Mouse (Mus musculus) forebrain, embryonic 14.5 days (tissue): ENCODE data around the gene Klf16. TPM values are rescaled to one million over a fixed set of nuclear protein-coding genes. Genes with fewer than 3 reads are reported as not detected.

Experiments used
- ATAC-seq: fragments of 200-750 bp; cut with Nextera tagmentation; 2 replicates; pipeline ENCODE4 v1.8.0; 2017; ENCODE audit warnings: mild to moderate bottlenecking, moderate library complexity
- DNase-seq: peaks from one replicate; pipeline ENCODE4 v3.0.0-alpha.2; 2015; ENCODE audit warnings: low spot score
- H3K27ac ChIP-seq: fragments of 300-500 bp; sonication (generic); 2 replicates; pipeline ENCODE4 v1.5.1; 2014; ENCODE audit warnings: low read depth, mild to moderate bottlenecking, control low read depth, low read length, moderate library complexity
- H3K27me3 ChIP-seq: fragments of 300-500 bp; sonication (generic); replicated peaks from 2 replicates; pipeline ENCODE4 v1.6.1; 2014; ENCODE audit warnings: low read length, control low read depth, mixed read lengths; ENCODE audit not compliant: control insufficient read depth, insufficient read depth
- H3K36me3 ChIP-seq: fragments of 300-500 bp; sonication (generic); 2 replicates; pipeline ENCODE4 v1.6.1; 2014; ENCODE audit warnings: low read length, control low read depth; ENCODE audit not compliant: control insufficient read depth, insufficient read depth
- H3K4me1 ChIP-seq: fragments of 300-500 bp; sonication (generic); 2 replicates; pipeline ENCODE4 v1.6.1; 2014; ENCODE audit warnings: antibody characterized with exemption, low read length, control low read depth; ENCODE audit not compliant: control insufficient read depth, insufficient read depth
- H3K4me2 ChIP-seq: fragments of 300-500 bp; sonication (generic); 2 replicates; pipeline ENCODE4 v1.6.1; 2014; ENCODE audit warnings: mild to moderate bottlenecking, control low read depth, low read length
- H3K4me3 ChIP-seq: fragments of 300-500 bp; sonication (generic); 2 replicates; pipeline ENCODE4 v1.5.1; 2014; ENCODE audit warnings: low read depth, low read length, control low read depth
- H3K9ac ChIP-seq: fragments of 300-500 bp; sonication (generic); 2 replicates; pipeline ENCODE4 v1.6.1; 2014; ENCODE audit warnings: mild to moderate bottlenecking, low read length, control low read depth, moderate library complexity
- H3K9me3 ChIP-seq: fragments of 300-500 bp; sonication (generic); replicated peaks from 2 replicates; pipeline ENCODE4 v1.6.1; 2016; ENCODE audit warnings: low read length, control low read depth, mixed read lengths; ENCODE audit not compliant: control insufficient read depth
- WGBS: fragments of 180-500 bp; shearing (Covaris S2); extraction: QIAGEN DNeasy Blood & Tissue Kit; methylation state at CpG from one replicate; pipeline ENCODE4 v1.1.7; 2014; 5-methylcytosine and 5-hydroxymethylcytosine counted together
- polyA plus RNA-seq: library from polyadenylated mRNA; unstranded; fragments of >200 nt; fragmentation: Nextera tagmentation; extraction: Ambion mirVana; gene quantifications from 2 replicates; pipeline ENCODE4 v1.2.1, GENCODE M21; 2014

Klf16 gene
- 6.2 and 6.6 TPM in 2 replicates for polyA plus RNA-seq

- WGBS: under 1% methylated on average over 59 of the region's 97 CpGs
- Histone ChIP-seq H3K4me1 (peaks cover 24% of the 10 kb centered on the region), H3K9me3 (no peaks in the 10 kb centered on the region), H3K27ac (peak within 1 kb of the TSS; percentile 82), H3K9ac (peak within 1 kb of the TSS; percentile 79), H3K4me3 (peak within 1 kb of the TSS; percentile 75), H3K4me2 (peak within 1 kb of the TSS; percentile 95), H3K27me3 (no peaks in the 10 kb centered on the region), H3K36me3 (no peaks in the 10 kb centered on the region)
- DNase-seq (peak; percentile 96), ATAC-seq (peak; percentile 83)
Measured at GRCm38 (mm10) chr10:80577195-80578130, at the start of gene Klf16. TSS of gene Klf16 (minus strand) at chr10:80577321.

GRCm38 (mm10) chr10:80625764-80626163 lies 48.6 kb upstream of the Klf16 start:
- ATAC-seq (no peak), DNase-seq (no peak)
- no peaks in the 10 kb centered on the region for H3K9me3 ChIP-seq
- no peak overlapping the region for H3K27ac ChIP-seq
- H3K4me1 ChIP-seq: peaks cover 14% of the 10 kb centered on the region
- no peak overlapping the region for H3K4me3 ChIP-seq
- H3K9ac ChIP-seq: no peak overlapping the region
- no peak overlapping the region for H3K4me2 ChIP-seq
- 91% methylated on average over 4 of the region's 4 CpGs for WGBS
- 0 out of 2 replicates have a peak, but pooled peaks cover 4% of the 10 kb centered on the region for H3K36me3 ChIP-seq
- no peaks in the 10 kb centered on the region for H3K27me3 ChIP-seq

DNA sequence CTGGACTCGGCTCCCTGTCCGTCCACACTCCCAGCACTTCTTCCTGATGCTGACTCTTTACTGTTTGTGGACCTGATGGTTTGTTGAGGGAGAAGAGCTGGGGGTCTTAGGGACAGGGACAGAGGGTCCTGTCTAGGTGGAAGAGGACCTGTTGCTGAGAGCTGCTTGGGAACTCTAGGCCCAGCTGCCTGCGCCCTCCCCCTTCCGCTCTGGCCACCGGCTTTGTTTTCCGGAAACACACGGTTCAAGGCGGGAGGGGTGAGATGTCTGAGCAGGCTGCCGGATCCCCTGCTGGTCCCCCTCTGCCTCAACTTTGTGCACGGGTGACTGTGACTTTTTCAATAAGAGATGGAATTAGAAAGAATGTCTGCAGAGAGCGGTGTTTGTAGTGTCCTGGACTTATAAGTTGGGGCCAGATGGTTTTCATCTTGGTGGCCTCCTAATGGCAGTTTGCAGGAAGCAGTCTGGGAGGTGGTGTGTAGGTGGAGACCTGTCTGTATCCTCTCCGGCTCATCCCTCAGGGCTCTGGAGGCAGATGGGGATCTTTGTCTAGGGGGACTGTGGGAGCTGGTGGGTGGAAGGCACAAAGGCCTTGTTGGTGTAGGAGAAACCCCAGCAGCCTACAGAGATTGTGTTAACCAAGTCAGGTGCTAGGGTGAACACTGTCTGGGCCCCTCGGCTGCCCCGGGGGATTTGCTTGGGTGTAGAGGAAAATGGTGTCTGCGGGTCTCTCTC lies 46.5 kb upstream of the Klf16 start:
- peak overlapping the region; percentile 90 for H3K4me3 ChIP-seq
- H3K27ac ChIP-seq: peak overlapping the region; percentile 68
- peak overlapping the region; percentile 99 for H3K4me2 ChIP-seq
- peak; percentile 13 for DNase-seq
- peaks cover 14% of the 10 kb centered on the region for H3K4me1 ChIP-seq
- no peaks in the 10 kb centered on the region for H3K9me3 ChIP-seq
- WGBS: 17% methylated on average over 15 of the region's 15 CpGs
- peak overlapping the region; percentile 93 for H3K9ac ChIP-seq
- no peak for ATAC-seq
- no peaks in the 10 kb centered on the region for H3K27me3 ChIP-seq
- 0 out of 2 replicates have a peak, but pooled peaks cover 4% of the 10 kb centered on the region for H3K36me3 ChIP-seq

DNA sequence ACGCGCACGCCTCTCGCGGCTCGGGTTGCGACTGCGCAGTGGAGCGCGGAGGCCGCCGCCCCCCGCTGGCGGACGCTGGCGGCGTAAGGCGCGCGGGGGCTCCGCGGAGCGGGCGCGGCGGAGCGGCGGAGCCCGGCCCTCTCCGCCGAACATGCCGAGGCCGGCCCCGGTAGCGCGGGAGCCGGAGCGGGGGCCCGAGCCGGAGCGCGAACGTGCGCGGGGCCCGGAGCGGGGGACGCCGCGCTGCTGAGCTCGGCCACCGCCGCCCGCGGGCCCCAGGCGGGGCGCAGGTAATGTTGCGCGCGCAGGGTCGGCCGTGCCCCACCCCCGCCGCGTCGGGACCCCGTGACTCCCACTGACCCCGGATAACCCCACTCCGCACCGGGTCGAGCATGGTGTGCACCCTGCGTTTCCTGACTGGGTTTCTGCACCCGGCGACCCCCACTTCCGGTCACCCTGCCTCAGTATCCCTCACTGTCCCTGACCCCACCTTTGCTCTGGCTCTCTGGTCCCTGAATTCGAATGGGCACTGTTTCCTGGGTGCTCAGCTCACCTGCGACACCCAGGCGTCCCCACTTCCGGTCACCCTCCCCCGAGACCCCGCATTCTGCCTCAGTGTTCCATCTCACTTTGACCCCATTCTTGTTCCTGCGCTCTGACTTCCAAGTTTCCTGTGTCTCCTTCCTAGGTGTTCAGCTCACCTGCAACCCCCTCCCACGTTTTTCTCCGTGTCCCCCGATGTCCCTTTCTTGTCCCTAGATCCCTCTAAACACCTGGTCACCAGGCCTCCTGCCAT lies 45.7 kb upstream of the Klf16 start, which contains the start of gene Csnk1g2:
Gene Csnk1g2, plus strand, starts transcription at position 178 of the 796 bp plus-strand sequence.
- no peak for ATAC-seq
- DNase-seq: no peak

GRCm38 (mm10) chr10:80621940-80622660 lies 45.0 kb upstream of the Klf16 start:
- under 1% methylated on average over 64 of the region's 64 CpGs for WGBS

More for the DNA sequence above, 45.7 kb upstream of the Klf16 start, which contains the start of gene Csnk1g2:
- H3K27me3 ChIP-seq: no peaks in the 10 kb centered on the region
- peak within 1 kb of the TSS; percentile 96 for H3K27ac ChIP-seq
- H3K9ac ChIP-seq: peak within 1 kb of the TSS; percentile 93
- H3K9me3 ChIP-seq: no peaks in the 10 kb centered on the region
- H3K4me3 ChIP-seq: peak within 1 kb of the TSS; percentile 90
- H3K4me1 ChIP-seq: peaks cover 14% of the 10 kb centered on the region
- 0 out of 2 replicates have a peak, but pooled peaks cover 4% of the 10 kb centered on the region for H3K36me3 ChIP-seq
- H3K4me2 ChIP-seq: peak within 1 kb of the TSS; percentile 99
- WGBS: under 1% methylated on average over 62 of the region's 85 CpGs

DNA sequence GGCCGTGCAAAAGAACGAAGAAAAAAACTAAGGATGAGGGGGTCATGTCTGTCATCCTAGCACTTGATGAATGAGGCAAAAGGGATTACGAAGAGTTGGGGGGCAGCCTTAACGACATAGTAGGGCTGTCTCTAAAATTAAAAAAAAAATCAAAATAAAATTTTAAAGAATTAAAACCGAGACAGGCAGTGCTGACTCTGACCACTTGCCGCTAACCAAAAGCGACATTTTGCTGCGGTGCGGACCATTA lies 44.5 kb upstream of the Klf16 start:
- DNase-seq (no peak), ATAC-seq (no peak)
- Histone ChIP-seq H3K9ac (peak overlapping the region; percentile 60), H3K36me3 (0 out of 2 replicates have a peak, but pooled peaks cover 4% of the 10 kb centered on the region), H3K4me1 (peaks cover 14% of the 10 kb centered on the region), H3K4me3 (peak overlapping the region; percentile 90), H3K27me3 (no peaks in the 10 kb centered on the region), H3K4me2 (peak overlapping the region; percentile 99), H3K9me3 (no peaks in the 10 kb centered on the region), H3K27ac (peak overlapping the region; percentile 96)
- 4% methylated on average over 9 of the region's 9 CpGs for WGBS

More at GRCm38 (mm10) chr10:80621940-80622660, 45.0 kb upstream of the Klf16 start:
- ATAC-seq (peak; percentile 97), DNase-seq (peak; percentile 100)
- Histone ChIP-seq H3K4me3 (peak overlapping the region; percentile 90), H3K4me1 (peaks cover 14% of the 10 kb centered on the region), H3K27me3 (no peaks in the 10 kb centered on the region), H3K27ac (peak overlapping the region; percentile 96), H3K9ac (peak overlapping the region; percentile 60), H3K4me2 (peak overlapping the region; percentile 99), H3K9me3 (no peaks in the 10 kb centered on the region), H3K36me3 (0 out of 2 replicates have a peak, but pooled peaks cover 4% of the 10 kb centered on the region)

- H3K27me3 ChIP-seq: no peaks in the 10 kb centered on the region
- 57% methylated on average over 16 of the region's 16 CpGs for WGBS
- peak; percentile 11 for DNase-seq
- peaks cover 7% of the 10 kb centered on the region; the same call in 1 of the 2 replicates for H3K36me3 ChIP-seq
- H3K9me3 ChIP-seq: no peaks in the 10 kb centered on the region
- H3K4me2 ChIP-seq: peak overlapping the region; percentile 99
- peak overlapping the region; percentile 96 for H3K27ac ChIP-seq
- H3K4me1 ChIP-seq: peaks cover 14% of the 10 kb centered on the region
- peak overlapping the region; percentile 60 for H3K9ac ChIP-seq
- ATAC-seq: no peak
- peak overlapping the region; percentile 90 for H3K4me3 ChIP-seq
Measured at GRCm38 (mm10) chr10:80620796-80621689, 43.9 kb upstream of the Klf16 start.
